Mouse (Mus musculus) splenic B cell, adult 2 months (primary cell): ENCODE results near the gene Mn1.
A peak's percentile ranks its signal among the peaks of the same experiment; 100 is the strongest.

ENCODE experiments used
- DNase-seq: peaks from one replicate; pipeline ENCODE4 v3.0.0-alpha.2; 2011; ENCODE audit warnings: low read depth, low spot score
- H3K27me3 ChIP-seq: 2 replicates; pipeline ENCODE4 v1.6.1; 2012; ENCODE audit warnings: mild to moderate bottlenecking, low read length, moderate library complexity, mixed read lengths; ENCODE audit not compliant: control insufficient read depth, poor library complexity, insufficient read depth, severe bottlenecking
- H3K36me3 ChIP-seq: 2 replicates; pipeline ENCODE4 v1.6.1; 2012; ENCODE audit warnings: mild to moderate bottlenecking, low read length, moderate library complexity, mixed read lengths; ENCODE audit not compliant: control insufficient read depth, poor library complexity, insufficient read depth, severe bottlenecking

Gene Mn1

GRCm38 (mm10) chr5:111416591-111417374, at the start of gene Mn1:
Gene Mn1, plus strand, starts transcription at chr5:111417362.
- Histone ChIP-seq H3K27me3 (no peaks in the 10 kb centered on the region), H3K36me3 (no peaks in the 10 kb centered on the region)
- peak; percentile 14 for DNase-seq

- no peaks in the 10 kb centered on the region for H3K27me3 ChIP-seq
- no peak for DNase-seq
- H3K36me3 ChIP-seq: peaks cover 12% of the 10 kb centered on the region; the same call in 1 of the 2 replicates
These were observed 49.1 kb upstream of the Mn1 start for GRCm38 (mm10) chr5:111367937-111368517.

GRCm38 (mm10) chr5:111368576-111368975, 48.6 kb upstream of the Mn1 start:
- Histone ChIP-seq H3K36me3 (peaks cover 13% of the 10 kb centered on the region), H3K27me3 (no peaks in the 10 kb centered on the region)
- DNase-seq: no peak

- DNase-seq: no peak
- no peaks in the 10 kb centered on the region for H3K27me3 ChIP-seq
- peaks cover 3% of the 10 kb centered on the region for H3K36me3 ChIP-seq
These were observed 41.5 kb upstream of the Mn1 start for GRCm38 (mm10) chr5:111375616-111376015.

GRCm38 (mm10) chr5:111376276-111377020, 40.7 kb upstream of the Mn1 start:
- Histone ChIP-seq H3K27me3 (no peaks in the 10 kb centered on the region), H3K36me3 (peaks cover 3% of the 10 kb centered on the region)
- no peak for DNase-seq

GRCm38 (mm10) chr5:111378126-111378993, 38.8 kb upstream of the Mn1 start:
- Histone ChIP-seq H3K27me3 (no peaks in the 10 kb centered on the region), H3K36me3 (no peaks in the 10 kb centered on the region; the same call in none of the 2 replicates)
- DNase-seq: no peak

GRCm38 (mm10) chr5:111383335-111383734, 33.8 kb upstream of the Mn1 start:
- Histone ChIP-seq H3K36me3 (peaks cover 7% of the 10 kb centered on the region; the same call in 1 of the 2 replicates), H3K27me3 (no peaks in the 10 kb centered on the region)
- no peak for DNase-seq

GRCm38 (mm10) chr5:111390911-111391310, 26.3 kb upstream of the Mn1 start:
- Histone ChIP-seq H3K36me3 (peaks cover 2% of the 10 kb centered on the region; the same call in 1 of the 2 replicates), H3K27me3 (no peaks in the 10 kb centered on the region; the same call in 1 of the 2 replicates)
- no peak for DNase-seq

GRCm38 (mm10) chr5:111391485-111391884, 25.7 kb upstream of the Mn1 start:
- H3K27me3 ChIP-seq: no peaks in the 10 kb centered on the region; the same call in 1 of the 2 replicates
- peak; percentile 16 for DNase-seq
- peaks cover 2% of the 10 kb centered on the region; the same call in 1 of the 2 replicates for H3K36me3 ChIP-seq

- no peak for DNase-seq
- Histone ChIP-seq H3K27me3 (no peaks in the 10 kb centered on the region; the same call in 1 of the 2 replicates), H3K36me3 (no peaks in the 10 kb centered on the region)
These were observed 23.6 kb upstream of the Mn1 start for GRCm38 (mm10) chr5:111393346-111394197.

GRCm38 (mm10) chr5:111394198-111395053, 22.7 kb upstream of the Mn1 start:
- H3K27me3 ChIP-seq: no peaks in the 10 kb centered on the region; the same call in 1 of the 2 replicates
- no peaks in the 10 kb centered on the region for H3K36me3 ChIP-seq
- DNase-seq: no peak

- DNase-seq: no peak
- no peaks in the 10 kb centered on the region; the same call in 1 of the 2 replicates for H3K27me3 ChIP-seq
- H3K36me3 ChIP-seq: no peaks in the 10 kb centered on the region
These were observed 21.4 kb upstream of the Mn1 start for GRCm38 (mm10) chr5:111395771-111396170.

GRCm38 (mm10) chr5:111396199-111396598, 21.0 kb upstream of the Mn1 start:
- Histone ChIP-seq H3K36me3 (no peaks in the 10 kb centered on the region), H3K27me3 (no peaks in the 10 kb centered on the region; the same call in 1 of the 2 replicates)
- DNase-seq: no peak
